Mouse (Mus musculus) activated CD4-positive, CD25-positive, alpha-beta regulatory T cell, adult 4 months (primary cell): ENCODE data around the gene Trcg1. TPM values are rescaled to one million over a fixed set of nuclear protein-coding genes. Genes with fewer than 3 reads are reported as not detected.

Experiments used
- ATAC-seq: one replicate; pipeline ENCODE4 v1.8.0; 2017
- polyA plus RNA-seq, 2 experiments: library from polyadenylated mRNA; unstranded; fragments of 100-300 nt; shearing (Covaris generic); gene quantifications; one replicate each; pipeline ENCODE4 v1.2.1; 2017

The Trcg1 gene
- polyA plus RNA-seq, 2 experiments from 2014 or later = not detected

DNA sequence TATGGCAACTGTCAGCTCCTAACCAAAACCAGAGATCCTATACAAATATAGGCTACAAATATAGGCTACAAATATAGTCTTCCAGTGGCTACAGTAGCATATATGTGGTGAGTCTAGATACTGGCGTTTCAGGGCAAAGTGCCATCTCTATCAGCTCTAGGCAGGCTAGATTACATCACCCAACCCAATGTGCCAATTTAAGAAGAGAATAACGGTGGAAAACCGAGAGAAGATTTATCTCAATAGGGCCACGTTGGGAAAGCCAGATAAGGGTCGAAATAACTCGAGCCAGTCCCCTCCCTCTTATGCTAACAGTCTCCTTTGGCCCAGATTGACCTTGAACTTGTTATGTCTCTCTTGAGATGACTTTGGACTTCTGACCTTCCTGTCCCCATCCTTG is 3.2 kb upstream of the Trcg1 start:
- no peak for ATAC-seq

- ATAC-seq = no peak
These were observed 2.6 kb upstream of the Trcg1 start for GRCm38 (mm10) chr9:57233767-57234166.

GRCm38 (mm10) chr9:57237705-57238104 is 1.3 kb downstream of the Trcg1 start:
- ATAC-seq = no peak

GRCm38 (mm10) chr9:57238220-57238619 is 1.9 kb downstream of the Trcg1 start:
- ATAC-seq = no peak

DNA sequence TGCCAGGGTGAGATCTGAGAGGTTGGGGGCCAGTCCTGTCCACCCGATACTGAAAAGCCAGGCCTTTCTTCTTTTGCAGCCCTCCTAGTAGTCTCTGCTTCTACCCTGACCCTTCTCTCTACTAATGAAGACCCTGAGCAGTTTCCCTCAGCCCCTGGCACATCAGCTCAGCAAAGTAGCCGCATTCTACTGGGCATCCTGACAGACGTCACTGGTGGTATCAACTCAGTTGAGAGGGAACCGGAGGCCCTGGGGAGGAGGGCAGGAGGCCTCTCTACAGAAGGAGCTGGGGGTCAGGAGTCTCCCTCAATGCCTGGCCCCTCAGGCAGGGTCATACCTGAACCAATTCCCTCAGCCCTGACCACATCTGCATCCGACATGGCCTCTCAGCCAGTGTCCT is 4.8 kb downstream of the Trcg1 start:
- no peak for ATAC-seq

GRCm38 (mm10) chr9:57242916-57243315 is 6.6 kb downstream of the Trcg1 start:
- no peak for ATAC-seq

DNA sequence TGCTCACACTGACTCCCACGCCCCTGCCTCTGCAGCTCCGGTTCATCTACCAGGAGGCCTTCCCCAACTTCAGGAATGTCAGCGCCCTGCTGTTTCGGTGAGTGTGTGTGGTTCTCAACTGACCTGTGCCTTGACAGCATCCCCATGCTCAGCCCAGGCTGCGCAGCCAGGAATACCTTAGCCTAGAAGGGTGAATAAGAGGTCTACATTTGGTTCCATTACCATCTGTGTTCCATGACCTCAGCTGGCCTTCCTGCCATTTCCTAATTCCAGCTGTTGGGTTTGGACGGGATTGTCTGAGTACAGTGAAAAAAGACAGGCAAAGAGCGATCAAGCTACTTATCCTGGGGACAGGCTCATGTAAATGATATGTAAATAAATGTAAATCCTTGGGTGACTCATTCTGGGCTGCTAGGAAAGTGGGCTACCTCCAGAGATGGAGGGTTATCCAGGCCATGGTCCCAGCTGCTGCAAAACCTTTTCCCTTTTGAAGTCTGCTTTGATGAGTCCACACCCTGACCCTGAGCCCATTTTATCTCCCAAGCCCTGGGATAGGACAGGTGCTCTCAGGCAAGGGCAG is 7.8 kb downstream of the Trcg1 start:
- no peak for ATAC-seq

- ATAC-seq = no peak
These were observed 10.1 kb downstream of the Trcg1 start for GRCm38 (mm10) chr9:57246482-57246881.

DNA sequence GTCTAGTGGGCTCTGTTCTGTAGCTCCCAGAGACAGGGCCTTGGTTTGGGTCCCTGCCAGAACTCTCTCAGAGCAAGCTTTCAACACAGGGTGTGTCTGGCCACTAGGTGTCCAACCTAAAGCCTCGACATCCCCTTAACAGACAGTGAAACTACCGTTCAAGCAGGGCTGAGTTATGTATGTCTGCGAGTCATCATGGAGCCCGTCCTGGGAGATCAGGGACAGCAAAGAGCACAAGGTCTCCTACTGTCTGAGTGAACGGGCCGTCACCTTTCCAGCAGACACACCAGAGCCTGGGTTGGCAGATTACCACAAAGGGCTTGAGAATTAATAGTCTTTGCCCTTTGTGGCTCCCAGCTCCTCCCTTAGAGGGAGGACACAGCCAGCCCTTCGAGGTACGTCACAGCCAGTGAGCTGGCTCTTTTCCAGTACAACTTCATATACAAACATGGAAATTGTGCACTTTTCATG is 10.9 kb downstream of the Trcg1 start:
- no peak for ATAC-seq

GRCm38 (mm10) chr9:57248030-57248942 is 11.9 kb downstream of the Trcg1 start:
- no peak for ATAC-seq

GRCm38 (mm10) chr9:57250026-57250425 is 13.7 kb downstream of the Trcg1 start:
- no peak for ATAC-seq

- ATAC-seq = no peak
These were observed 14.8 kb downstream of the Trcg1 start for GRCm38 (mm10) chr9:57251139-57251538.

DNA sequence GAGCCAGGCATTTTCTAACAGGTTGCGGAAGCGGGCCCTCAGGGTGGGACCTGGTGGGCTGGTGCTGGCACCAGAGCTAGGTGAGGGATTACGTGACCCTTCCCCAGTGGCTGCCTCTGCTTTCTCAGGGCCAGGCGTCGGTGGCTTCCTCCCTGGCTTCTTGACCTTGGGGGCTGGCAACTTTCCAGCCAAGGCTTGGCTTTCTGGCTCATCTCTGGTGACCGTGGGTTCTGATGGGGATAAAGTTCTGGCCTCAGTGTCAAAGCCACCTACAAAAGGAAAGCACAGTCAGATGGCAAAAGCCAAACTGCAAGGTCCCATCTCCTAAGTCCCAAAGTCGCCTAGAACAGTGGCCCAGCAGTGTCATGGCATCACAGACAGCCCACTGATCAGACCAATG is 17.7 kb downstream of the Trcg1 start:
- no peak for ATAC-seq

- no peak for ATAC-seq
These were observed 18.6 kb downstream of the Trcg1 start for GRCm38 (mm10) chr9:57254823-57255495.

DNA sequence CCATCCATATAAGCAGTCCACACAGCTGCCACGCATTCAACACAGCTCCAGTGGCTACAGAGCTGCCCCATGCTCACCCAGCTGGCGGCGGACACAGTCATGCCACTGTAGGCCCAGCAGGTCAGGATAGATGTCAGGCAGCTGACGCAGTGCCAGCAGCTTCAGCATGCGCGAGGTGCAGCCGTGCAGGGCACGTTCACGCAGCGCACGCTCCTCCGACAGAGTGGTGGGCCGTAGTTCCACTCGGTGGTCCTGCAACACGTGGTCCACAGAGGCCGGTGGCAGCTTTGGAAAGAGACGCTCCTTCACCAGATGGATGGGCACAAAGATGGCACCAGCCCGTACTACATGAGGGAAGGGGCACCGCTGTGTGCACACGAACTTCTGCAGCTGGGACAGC is 20.0 kb downstream of the Trcg1 start:
- ATAC-seq = no peak

GRCm38 (mm10) chr9:57256861-57257260 is 20.5 kb downstream of the Trcg1 start:
- ATAC-seq = no peak

DNA sequence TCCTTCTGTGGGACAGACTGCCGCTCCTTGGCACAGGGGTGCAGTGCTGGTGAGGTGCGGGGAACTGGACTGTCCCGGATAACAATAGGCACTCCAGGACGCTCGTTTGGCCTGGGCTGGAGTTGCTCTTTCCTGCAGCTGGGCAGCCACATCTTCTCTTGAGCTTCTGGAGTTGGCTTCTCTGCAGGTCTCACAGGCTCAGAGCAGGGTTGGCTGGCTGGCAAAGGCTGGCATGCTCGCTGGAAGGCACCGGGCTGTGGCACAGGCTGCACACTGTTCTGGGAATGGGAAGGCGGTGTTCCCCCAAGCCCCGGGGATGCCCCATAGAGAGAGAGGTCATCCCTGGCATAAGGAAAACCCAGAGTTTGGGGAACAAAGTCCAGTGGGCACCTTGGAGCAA is 21.3 kb downstream of the Trcg1 start:
- ATAC-seq = no peak

GRCm38 (mm10) chr9:57259736-57260135 is 23.4 kb downstream of the Trcg1 start:
- peak; percentile 53 for ATAC-seq

DNA sequence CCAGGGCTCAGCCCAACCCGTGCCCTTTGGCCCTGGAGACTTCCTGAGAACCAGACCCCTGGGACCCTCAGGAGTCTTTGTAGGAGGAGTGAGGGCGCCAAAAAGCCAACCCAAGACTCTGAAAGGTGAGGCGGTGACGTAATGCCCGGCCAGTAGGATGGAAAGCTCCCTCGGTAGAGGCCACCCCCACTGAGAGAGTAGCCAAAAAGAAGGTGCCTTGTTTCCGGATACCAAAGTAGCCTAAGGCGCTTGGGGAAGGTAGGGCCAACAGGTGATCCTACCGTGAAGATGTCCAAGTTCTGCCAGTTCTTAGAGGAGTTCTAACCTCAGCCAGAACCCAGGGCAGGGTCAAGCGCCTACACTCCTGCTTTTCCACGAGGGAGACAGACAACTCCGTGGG is 24.6 kb downstream of the Trcg1 start:
- ATAC-seq = no peak

DNA sequence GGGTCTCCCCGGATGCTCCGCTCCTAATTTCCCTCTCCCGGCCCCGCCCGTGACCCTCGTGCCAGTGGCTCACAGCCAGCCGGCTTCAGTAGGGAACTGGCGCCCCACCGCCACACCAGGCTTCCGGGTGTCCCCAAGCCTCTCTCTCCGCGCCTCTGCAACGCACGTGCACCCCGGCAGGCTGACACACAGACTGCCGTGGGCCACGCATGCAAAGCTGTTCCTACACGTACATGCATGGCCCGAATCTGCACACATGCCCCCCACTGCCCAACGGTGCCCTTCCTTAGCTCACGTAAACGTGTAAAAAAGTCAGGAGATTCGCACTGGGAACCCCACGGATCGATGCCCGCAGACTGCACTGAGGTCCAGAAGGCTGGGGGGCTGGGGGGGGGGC is 25.2 kb downstream of the Trcg1 start:
- ATAC-seq = peak; percentile 21

DNA sequence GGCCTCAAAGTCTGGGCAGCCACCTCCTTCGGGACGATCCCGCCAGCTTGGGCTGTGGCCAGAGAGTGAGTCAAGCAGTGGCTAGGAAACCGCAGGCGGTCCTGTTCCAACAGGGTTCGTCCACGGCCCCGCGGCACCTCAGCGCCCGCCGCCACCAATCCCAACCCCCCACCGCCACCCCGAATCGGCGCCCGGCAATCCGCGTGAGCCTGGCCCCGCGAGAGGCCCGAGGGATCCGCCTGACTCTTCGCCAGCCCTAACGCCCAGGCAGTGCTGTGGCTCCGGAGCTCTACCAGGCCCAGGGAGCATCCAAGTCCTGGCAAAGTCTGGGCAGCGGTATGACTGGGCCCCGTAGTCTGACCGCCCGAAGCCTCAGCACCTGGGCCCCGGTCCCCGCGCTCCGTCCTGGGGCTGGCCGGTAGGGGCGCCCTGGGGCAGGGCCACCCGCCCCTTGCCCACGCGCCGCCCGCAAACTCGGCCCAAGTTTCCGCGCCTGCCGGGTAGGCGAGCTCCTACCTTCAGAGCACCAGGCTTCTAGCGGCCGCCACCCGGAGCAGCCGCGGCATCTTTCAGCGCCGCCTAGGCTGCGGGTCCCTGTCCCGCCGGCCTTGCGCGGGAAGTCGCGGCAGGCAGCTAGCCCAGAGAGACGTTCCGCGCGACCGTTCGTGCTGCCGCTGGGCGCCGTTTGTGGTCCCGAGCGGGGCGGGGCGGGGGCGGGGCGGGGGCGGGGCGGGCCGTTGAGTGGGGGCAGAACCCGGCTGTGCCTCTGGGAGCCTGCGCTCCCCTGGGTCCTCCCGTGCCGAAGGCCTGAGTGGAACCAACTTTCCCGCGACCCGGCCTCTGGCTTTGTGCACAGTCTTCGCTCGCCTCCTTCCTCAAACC is 25.8 kb downstream of the Trcg1 start, which contains the start of gene 1700017B05Rik:
Gene 1700017B05Rik (minus strand): TSS at position 700 of the 882 bp plus-strand sequence.
- ATAC-seq = peak; percentile 55
